Mouse (Mus musculus) neural tube, embryonic 12.5 days (tissue): ENCODE measurements around the gene Rapgef3. TPM values are rescaled to one million over a fixed set of nuclear protein-coding genes. Genes with fewer than 3 reads are reported as not detected.

Experiments
- ATAC-seq: fragments of 200-750 bp; cut with Nextera tagmentation; 2 replicates; pipeline ENCODE4 v1.8.0; 2017; ENCODE audit warnings: low read depth, mild to moderate bottlenecking, moderate TSS enrichment, moderate library complexity; ENCODE audit not compliant: low FRiP score
- H3K27ac ChIP-seq: fragments of 300-500 bp; sonication (generic); 2 replicates; pipeline ENCODE4 v1.5.1; 2016
- H3K27me3 ChIP-seq: fragments of 300-500 bp; sonication (generic); replicated peaks from 2 replicates; pipeline ENCODE4 v1.6.1; 2016; ENCODE audit warnings: mild to moderate bottlenecking
- H3K36me3 ChIP-seq: fragments of 300-500 bp; sonication (generic); 2 replicates; pipeline ENCODE4 v1.6.1; 2016; ENCODE audit warnings: mild to moderate bottlenecking
- H3K4me1 ChIP-seq: fragments of 300-500 bp; sonication (generic); 2 replicates; pipeline ENCODE4 v1.6.1; 2016
- H3K4me2 ChIP-seq: fragments of 300-500 bp; sonication (generic); replicated peaks from 2 replicates; pipeline ENCODE4 v1.6.1; 2016; ENCODE audit warnings: mild to moderate bottlenecking
- H3K4me3 ChIP-seq: fragments of 300-500 bp; sonication (generic); 2 replicates; pipeline ENCODE4 v1.5.1; 2016
- H3K9ac ChIP-seq: fragments of 300-500 bp; sonication (generic); 2 replicates; pipeline ENCODE4 v1.6.1; 2016; ENCODE audit warnings: mild to moderate bottlenecking
- H3K9me3 ChIP-seq: fragments of 300-500 bp; sonication (generic); 2 replicates; pipeline ENCODE4 v1.6.1; 2016; ENCODE audit warnings: mild to moderate bottlenecking
- WGBS: fragments of 180-500 bp; shearing (Covaris S2); methylation state at CpG from one replicate; pipeline ENCODE4 v1.1.7; 2016; 5-methylcytosine and 5-hydroxymethylcytosine counted together
- polyA plus RNA-seq: library from polyadenylated mRNA; unstranded; fragments of >200 nt; fragmentation: Nextera tagmentation; extraction: Ambion mirVana; gene quantifications from 2 replicates; pipeline ENCODE4 v1.2.1, GENCODE M21; 2016

Gene Rapgef3
- 10.8 and 11.9 TPM in 2 replicates for polyA plus RNA-seq

DNA sequence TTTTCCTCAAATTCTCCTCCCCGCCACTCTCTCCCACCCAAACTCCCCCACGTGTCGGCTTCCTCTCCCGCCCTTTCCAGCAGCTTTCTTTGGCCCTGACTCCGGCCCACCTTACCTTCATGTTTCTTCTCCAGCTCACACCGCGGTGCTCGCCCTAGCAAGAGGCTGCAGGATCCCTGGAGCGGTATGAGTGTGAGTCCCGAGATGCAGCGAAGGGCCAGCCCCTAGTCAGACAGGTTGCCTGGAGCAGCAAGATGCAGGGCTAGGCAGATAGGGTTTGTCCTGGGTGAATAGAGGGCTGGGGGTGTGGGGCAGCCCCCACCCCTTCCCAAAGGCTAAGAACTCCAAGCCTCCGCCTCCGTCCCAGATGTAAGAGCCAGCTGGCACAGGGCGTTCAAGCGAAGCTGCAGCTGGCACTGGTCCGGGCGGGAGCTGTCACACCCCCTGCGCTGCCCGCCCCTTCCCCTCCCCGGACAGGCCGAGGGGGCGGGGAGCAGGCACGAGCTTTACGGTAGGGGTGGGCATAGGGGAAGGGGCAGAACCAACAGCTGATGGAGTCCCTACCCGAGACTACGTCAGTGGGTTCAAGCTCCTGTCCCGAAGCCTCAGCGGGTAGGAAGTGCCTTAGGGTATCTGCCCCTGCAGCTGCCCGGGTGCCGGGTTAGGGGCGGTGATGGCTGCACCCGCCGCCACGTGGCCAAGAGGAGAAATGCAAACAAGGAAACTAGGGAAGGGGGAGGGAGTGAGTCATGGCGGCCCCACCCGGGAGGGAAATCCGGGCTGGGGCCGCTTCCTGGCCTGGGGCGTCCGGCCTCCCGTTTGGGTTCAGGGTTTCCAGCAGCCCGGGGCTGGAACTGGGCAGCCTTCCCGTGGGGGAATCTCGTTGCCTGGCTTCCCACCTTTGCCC, at the start of gene Rapgef3:
Rapgef3 (minus strand) TSS at position 693 of the 907 bp plus-strand sequence.
- H3K27me3 ChIP-seq, result peaks cover 54% of the 10 kb centered on the region
- H3K9me3 ChIP-seq, result no peaks in the 10 kb centered on the region
- no peak within 1 kb of the TSS for H3K27ac ChIP-seq
- ATAC-seq, result peak; percentile 75
- peak within 1 kb of the TSS; percentile 41 for H3K9ac ChIP-seq
- no peaks in the 10 kb centered on the region for H3K36me3 ChIP-seq
- peak within 1 kb of the TSS; percentile 74 for H3K4me2 ChIP-seq
- H3K4me1 ChIP-seq, result peaks cover 40% of the 10 kb centered on the region
- under 1% methylated on average over 44 of the region's 44 CpGs for WGBS
- H3K4me3 ChIP-seq, result peak within 1 kb of the TSS; percentile 35

DNA sequence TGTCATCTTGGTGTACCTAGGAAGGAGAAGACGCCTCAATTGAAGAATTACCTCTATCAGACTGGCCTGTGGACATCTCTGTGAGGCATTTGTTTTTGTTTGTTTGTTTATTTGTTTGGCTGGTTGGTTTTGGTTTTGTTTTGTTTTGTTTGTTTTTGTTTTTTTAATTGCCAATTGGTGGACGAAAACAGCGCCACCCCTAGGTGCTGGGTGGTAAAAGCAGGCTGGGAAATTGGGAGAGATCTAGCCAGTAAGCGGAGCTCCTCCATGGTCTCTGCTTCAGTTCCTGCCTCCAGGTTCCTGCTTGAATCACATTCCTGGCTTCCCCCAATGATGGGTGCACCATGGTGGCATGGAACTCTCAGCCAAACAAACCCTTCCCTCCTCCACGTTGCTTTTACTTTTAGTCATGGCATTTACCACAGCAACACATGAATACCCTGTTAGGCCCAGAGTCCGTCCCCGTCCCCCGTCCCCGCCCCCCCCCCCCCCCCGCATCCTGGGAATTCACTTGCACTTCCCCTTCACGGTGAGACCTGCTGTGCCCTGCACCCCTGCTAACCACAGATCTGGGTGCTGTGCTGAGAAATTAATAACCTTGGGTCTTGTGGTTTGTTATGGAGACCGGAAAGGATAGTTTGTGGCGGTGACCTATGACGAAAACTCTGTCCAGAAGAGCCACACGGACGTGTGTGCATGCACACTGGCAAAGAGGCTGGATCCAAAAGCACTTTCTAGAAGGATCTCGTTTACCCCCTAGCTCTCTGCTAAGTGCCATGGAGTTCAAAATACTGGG, 48.6 kb upstream of the Rapgef3 start:
- no peak for ATAC-seq
- Histone ChIP-seq H3K4me2 (no peak overlapping the region), H3K27ac (no peak overlapping the region), H3K9me3 (no peaks in the 10 kb centered on the region), H3K4me3 (no peak overlapping the region), H3K27me3 (no peaks in the 10 kb centered on the region), H3K36me3 (peaks cover 5% of the 10 kb centered on the region), H3K4me1 (peaks cover 31% of the 10 kb centered on the region), H3K9ac (no peak overlapping the region)
- 92% methylated on average over 17 of the region's 17 CpGs for WGBS

DNA sequence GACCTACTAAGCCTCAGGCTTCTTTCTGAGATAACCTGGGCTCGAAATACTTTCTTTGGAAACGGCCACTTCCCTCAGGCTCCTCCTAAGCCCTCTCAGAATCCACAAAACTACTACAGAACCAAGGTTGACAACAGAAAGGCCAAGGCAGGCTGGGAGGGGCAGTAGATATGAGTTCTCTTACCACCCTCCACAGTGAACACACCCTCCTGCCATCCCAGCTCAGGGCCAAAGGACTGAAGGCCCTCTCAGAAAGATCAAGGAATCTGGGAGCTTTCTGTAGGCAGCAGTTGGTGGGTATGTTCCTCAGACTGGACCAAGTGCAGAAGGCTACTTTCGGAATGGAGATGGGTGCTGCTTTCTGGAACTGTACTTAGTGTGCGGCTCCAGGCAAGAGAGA, 47.5 kb upstream of the Rapgef3 start:
- Histone ChIP-seq H3K4me1 (peaks cover 31% of the 10 kb centered on the region), H3K9me3 (no peaks in the 10 kb centered on the region), H3K27ac (no peak overlapping the region), H3K36me3 (peaks cover 12% of the 10 kb centered on the region), H3K27me3 (no peaks in the 10 kb centered on the region), H3K4me3 (no peak overlapping the region), H3K9ac (no peak overlapping the region), H3K4me2 (no peak overlapping the region)
- no peak for ATAC-seq
- WGBS, result 95% methylated on average over 4 of the region's 4 CpGs

- Histone ChIP-seq H3K9ac (no peak overlapping the region), H3K27ac (no peak overlapping the region)
- 63% methylated on average over 5 of the region's 5 CpGs for WGBS
These were observed 46.9 kb upstream of the Rapgef3 start for GRCm38 (mm10) chr15:97814703-97815102.

DNA sequence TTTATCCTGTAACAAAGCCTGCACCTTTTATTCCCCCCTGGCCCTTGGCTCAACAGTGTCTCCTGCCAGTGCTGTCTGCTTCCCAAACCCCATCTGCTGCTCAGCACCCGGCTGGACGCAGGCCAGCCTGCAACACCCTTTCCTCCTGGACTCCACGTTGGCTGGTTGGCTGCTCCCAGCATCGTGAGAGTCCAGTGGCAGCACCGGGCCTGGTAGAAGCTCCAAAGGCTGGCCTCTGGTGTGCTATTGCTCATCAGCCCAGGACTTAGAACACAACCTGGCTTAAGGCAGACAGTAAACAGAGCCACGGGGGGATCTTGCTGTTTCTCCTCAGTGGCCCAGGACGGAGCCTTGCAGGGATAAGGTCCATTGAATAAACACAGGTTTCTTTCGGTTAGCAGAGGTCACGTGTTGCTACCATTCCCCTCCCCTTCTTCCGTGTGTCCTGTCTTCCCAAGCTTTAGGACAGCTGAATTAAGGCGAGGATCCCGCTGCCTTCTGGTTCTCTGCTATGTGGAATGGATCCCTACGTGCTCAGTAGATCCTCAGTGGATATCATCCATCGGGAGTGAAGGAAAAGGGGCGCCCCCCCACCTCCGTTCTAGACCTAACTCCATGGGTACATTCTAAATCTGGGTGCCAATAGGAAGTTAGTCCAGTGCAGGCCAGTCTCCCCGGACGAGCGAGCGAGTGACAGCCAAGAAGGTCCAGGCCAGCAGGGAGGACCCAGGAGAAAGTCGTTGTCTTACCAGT, 45.9 kb upstream of the Rapgef3 start:
- Histone ChIP-seq H3K4me2 (no peak overlapping the region), H3K27me3 (no peaks in the 10 kb centered on the region), H3K36me3 (peaks cover 28% of the 10 kb centered on the region), H3K9ac (no peak overlapping the region), H3K4me3 (no peak overlapping the region), H3K9me3 (no peaks in the 10 kb centered on the region), H3K27ac (no peak overlapping the region), H3K4me1 (peaks cover 31% of the 10 kb centered on the region)
- ATAC-seq, result no peak
- WGBS, result 63% methylated on average over 21 of the region's 21 CpGs

More at GRCm38 (mm10) chr15:97814703-97815102, 46.9 kb upstream of the Rapgef3 start:
- Histone ChIP-seq H3K27me3 (no peaks in the 10 kb centered on the region), H3K9me3 (no peaks in the 10 kb centered on the region), H3K4me2 (no peak overlapping the region), H3K4me3 (no peak overlapping the region), H3K36me3 (peaks cover 17% of the 10 kb centered on the region), H3K4me1 (peaks cover 31% of the 10 kb centered on the region)
- ATAC-seq, result no peak

- no peak overlapping the region for H3K4me2 ChIP-seq
- no peaks in the 10 kb centered on the region for H3K9me3 ChIP-seq
- H3K4me1 ChIP-seq, result peaks cover 31% of the 10 kb centered on the region
- H3K9ac ChIP-seq, result 0 out of 2 replicates have a peak overlapping the region, but pooled peaks have one; percentile 33
- ATAC-seq, result no peak
- WGBS, result 62% methylated on average over 7 of the region's 7 CpGs
- H3K4me3 ChIP-seq, result no peak overlapping the region
- H3K36me3 ChIP-seq, result peaks cover 35% of the 10 kb centered on the region
- H3K27me3 ChIP-seq, result no peaks in the 10 kb centered on the region
- no peak overlapping the region for H3K27ac ChIP-seq
These were observed 45.1 kb upstream of the Rapgef3 start for GRCm38 (mm10) chr15:97812875-97813274.

- peak; percentile 28; the same call in 1 of the 2 replicates for ATAC-seq
- H3K27ac ChIP-seq, result no peak overlapping the region
- WGBS, result 74% methylated on average over 6 of the region's 6 CpGs
- H3K36me3 ChIP-seq, result peaks cover 43% of the 10 kb centered on the region
- no peaks in the 10 kb centered on the region for H3K9me3 ChIP-seq
- H3K4me1 ChIP-seq, result peaks cover 31% of the 10 kb centered on the region
- no peak overlapping the region; the same call in 1 of the 2 replicates for H3K4me2 ChIP-seq
- H3K9ac ChIP-seq, result 0 out of 2 replicates have a peak overlapping the region, but pooled peaks have one; percentile 33
- H3K4me3 ChIP-seq, result no peak overlapping the region
- no peaks in the 10 kb centered on the region for H3K27me3 ChIP-seq
These were observed 44.4 kb upstream of the Rapgef3 start for GRCm38 (mm10) chr15:97812126-97812525.

DNA sequence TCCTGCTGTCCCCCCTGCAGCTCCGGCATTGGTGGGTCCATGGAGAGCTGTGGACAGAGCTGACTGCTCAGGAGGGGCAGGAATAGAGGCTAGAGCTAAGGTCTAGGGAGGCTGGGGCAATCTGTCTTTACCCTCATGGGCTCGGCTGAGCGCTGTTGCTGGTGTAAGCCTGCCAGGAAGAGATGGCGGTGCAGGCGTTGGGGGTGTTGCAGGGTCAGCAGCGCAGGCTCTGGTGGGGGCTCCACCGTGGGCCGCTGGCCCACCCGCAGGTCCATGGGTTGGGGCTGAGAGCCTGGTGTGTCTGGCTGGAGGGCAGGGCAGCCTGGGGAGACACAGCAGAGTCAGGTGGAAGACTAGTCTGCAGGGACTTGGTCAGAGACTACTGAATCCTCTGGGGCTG, 43.5 kb upstream of the Rapgef3 start:
- Histone ChIP-seq H3K4me2 (no peak overlapping the region), H3K36me3 (peaks cover 49% of the 10 kb centered on the region), H3K27ac (no peak overlapping the region), H3K9me3 (no peaks in the 10 kb centered on the region), H3K4me1 (peaks cover 31% of the 10 kb centered on the region), H3K4me3 (no peak overlapping the region), H3K9ac (no peak overlapping the region), H3K27me3 (no peaks in the 10 kb centered on the region)
- 90% methylated on average over 9 of the region's 9 CpGs for WGBS
- no peak for ATAC-seq

- H3K27me3 ChIP-seq, result no peaks in the 10 kb centered on the region
- H3K9ac ChIP-seq, result no peak overlapping the region
- no peaks in the 10 kb centered on the region for H3K9me3 ChIP-seq
- 96% methylated on average over 5 of the region's 5 CpGs for WGBS
- no peak overlapping the region for H3K4me3 ChIP-seq
- peaks cover 52% of the 10 kb centered on the region for H3K36me3 ChIP-seq
- H3K27ac ChIP-seq, result no peak overlapping the region
- peaks cover 31% of the 10 kb centered on the region for H3K4me1 ChIP-seq
- ATAC-seq, result no peak
- H3K4me2 ChIP-seq, result no peak overlapping the region
These were observed 42.6 kb upstream of the Rapgef3 start for GRCm38 (mm10) chr15:97810399-97810798.

DNA sequence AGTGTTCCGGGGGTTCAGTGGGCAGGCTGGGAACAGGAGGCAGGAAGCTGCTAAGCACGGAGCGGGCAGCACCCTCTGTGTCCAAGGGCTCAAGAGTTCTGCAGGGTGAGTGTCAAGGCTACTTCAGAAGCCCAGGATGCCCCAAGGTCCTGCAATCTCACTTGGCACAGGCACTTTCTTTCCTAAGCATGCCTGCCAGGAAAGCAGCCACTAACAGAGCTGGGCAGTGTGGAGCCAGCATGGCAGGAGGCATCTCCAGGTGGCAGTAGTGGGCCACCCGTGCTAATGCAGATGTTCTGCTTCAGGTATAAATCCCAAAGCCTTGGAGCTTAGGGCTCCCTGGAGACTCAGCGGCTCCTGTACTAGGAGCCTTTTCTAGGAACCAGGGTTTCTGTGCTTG, 42.2 kb upstream of the Rapgef3 start:
- H3K27me3 ChIP-seq, result no peaks in the 10 kb centered on the region
- ATAC-seq, result no peak
- 89% methylated on average over 5 of the region's 5 CpGs for WGBS
- H3K36me3 ChIP-seq, result peaks cover 55% of the 10 kb centered on the region
- no peak overlapping the region for H3K4me2 ChIP-seq
- H3K27ac ChIP-seq, result no peak overlapping the region
- peaks cover 31% of the 10 kb centered on the region for H3K4me1 ChIP-seq
- H3K4me3 ChIP-seq, result no peak overlapping the region
- no peaks in the 10 kb centered on the region for H3K9me3 ChIP-seq
- H3K9ac ChIP-seq, result no peak overlapping the region

DNA sequence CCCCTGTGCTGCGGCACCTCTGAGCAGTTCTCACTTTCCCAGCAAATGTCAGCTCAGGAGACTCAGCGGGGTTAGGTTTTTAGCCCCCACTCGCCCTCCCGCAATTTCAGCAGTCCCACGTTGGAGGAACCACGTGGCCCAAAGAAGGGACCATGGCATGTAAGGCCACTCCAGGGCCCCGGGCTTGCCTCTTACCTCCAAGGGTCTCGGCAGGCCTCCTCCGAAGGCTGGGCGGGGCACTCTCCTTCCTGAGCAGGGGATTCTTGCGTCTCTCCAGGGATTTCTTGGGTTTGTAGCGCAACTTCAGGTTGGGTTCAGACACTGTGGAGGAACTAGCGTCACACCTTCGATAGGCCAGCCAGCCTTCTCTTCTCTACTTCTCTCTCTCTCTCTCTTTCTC, 41.4 kb upstream of the Rapgef3 start:
- H3K4me1 ChIP-seq, result peaks cover 25% of the 10 kb centered on the region

More for the DNA sequence above, 41.4 kb upstream of the Rapgef3 start:
- no peak overlapping the region for H3K27ac ChIP-seq
- H3K9ac ChIP-seq, result no peak overlapping the region
- peaks cover 59% of the 10 kb centered on the region for H3K36me3 ChIP-seq
- H3K4me3 ChIP-seq, result no peak overlapping the region
- H3K27me3 ChIP-seq, result no peaks in the 10 kb centered on the region
- no peak for ATAC-seq
- no peaks in the 10 kb centered on the region for H3K9me3 ChIP-seq
- no peak overlapping the region for H3K4me2 ChIP-seq
- 89% methylated on average over 14 of the region's 14 CpGs for WGBS
